Mouse (Mus musculus) heart, postnatal 0 days (tissue): ENCODE measurements around the gene Zbtb46. TPM values are rescaled to one million over a fixed set of nuclear protein-coding genes. Genes with fewer than 3 reads are reported as not detected.

Experiments used
- ATAC-seq: fragments of 200-750 bp; cut with Nextera tagmentation; 2 replicates; pipeline ENCODE4 v1.8.0; 2017; ENCODE audit warnings: low read depth, moderate number of reproducible peaks, moderate library complexity; ENCODE audit not compliant: insufficient read depth
- DNase-seq: peaks from one replicate; pipeline ENCODE4 v3.0.0-alpha.2; 2016; ENCODE audit warnings: low spot score
- H3K27ac ChIP-seq: fragments of 300-500 bp; sonication (generic); 2 replicates; pipeline ENCODE4 v1.5.1; 2014; ENCODE audit warnings: low read depth, mild to moderate bottlenecking
- H3K27me3 ChIP-seq: fragments of 300-500 bp; sonication (generic); 2 replicates; pipeline ENCODE4 v1.6.1; 2014; ENCODE audit warnings: low read length, mixed read lengths; ENCODE audit not compliant: control insufficient read depth, insufficient read depth
- H3K36me3 ChIP-seq: fragments of 300-500 bp; sonication (generic); replicated peaks from 2 replicates; pipeline ENCODE4 v1.6.1; 2014; ENCODE audit warnings: low read length, mixed read lengths; ENCODE audit not compliant: control insufficient read depth, insufficient read depth
- H3K4me1 ChIP-seq: fragments of 300-500 bp; sonication (generic); 2 replicates; pipeline ENCODE4 v1.6.1; 2014; ENCODE audit warnings: antibody characterized with exemption; ENCODE audit not compliant: control insufficient read depth, insufficient read depth
- H3K4me2 ChIP-seq: fragments of 300-500 bp; sonication (generic); 2 replicates; pipeline ENCODE4 v1.6.1; 2014; ENCODE audit warnings: low read depth, mild to moderate bottlenecking, low read length, moderate library complexity
- H3K4me3 ChIP-seq: fragments of 300-500 bp; sonication (generic); 2 replicates; pipeline ENCODE4 v1.5.1; 2014; ENCODE audit warnings: low read depth, low read length
- H3K9ac ChIP-seq: fragments of 300-500 bp; sonication (generic); replicated peaks from 2 replicates; pipeline ENCODE4 v1.6.1; 2014; ENCODE audit warnings: low read depth, low read length, mixed read lengths
- H3K9me3 ChIP-seq: fragments of 300-500 bp; sonication (generic); replicated peaks from 2 replicates; pipeline ENCODE4 v1.6.1; 2016; ENCODE audit warnings: low read length; ENCODE audit not compliant: control insufficient read depth
- CTCF ChIP-seq: IDR thresholded peaks from 2 replicates; pipeline ENCODE4 v1.5.1; 2016; ENCODE audit warnings: antibody characterized with exemption, control low read depth, low read depth
- EP300 ChIP-seq: IDR thresholded peaks from 2 replicates; pipeline ENCODE4 v1.6.1; 2016; ENCODE audit warnings: antibody characterized with exemption, low read depth
- WGBS: fragments of 180-500 bp; shearing (Covaris S2); extraction: QIAGEN DNeasy Blood & Tissue Kit; methylation state at CpG from one replicate; pipeline ENCODE4 v1.1.7; 2014; 5-methylcytosine and 5-hydroxymethylcytosine counted together
- polyA plus RNA-seq: library from polyadenylated mRNA; unstranded; fragments of >200 nt; fragmentation: Nextera tagmentation; extraction: Ambion mirVana; gene quantifications from 2 replicates; pipeline ENCODE4 v1.2.1, GENCODE M21; 2015
- total RNA-seq: library from RNA; depleted of rRNA; stranded (reverse); fragments of >200 nt; gene quantifications from 2 replicates; pipeline ENCODE4 v1.2.3, GENCODE M21; 2014; ENCODE audit warnings: low replicate concordance; rRNA removed

Zbtb46 gene
- total and polyA plus RNA-seq, 2 experiments from 2014 or later: 7.5 to 18.4 TPM

GRCm38 (mm10) chr2:181364487-181364859 is 94.8 kb downstream of the Zbtb46 start:
- Histone ChIP-seq H3K4me1 (peaks cover 25% of the 10 kb centered on the region), H3K9me3 (no peaks in the 10 kb centered on the region), H3K4me2 (peak overlapping the region; percentile 92), H3K9ac (peak overlapping the region; percentile 83), H3K27ac (peak overlapping the region; percentile 89; the same call in 1 of the 2 replicates), H3K36me3 (peaks cover 40% of the 10 kb centered on the region), H3K4me3 (peak overlapping the region; percentile 77), H3K27me3 (no peaks in the 10 kb centered on the region)
- DNase-seq (no peak), ATAC-seq (no peak)
- whole genome bisulfite sequencing: 8% methylated on average over 14 of the region's 14 CpGs
- no peak for TF ChIP-seq EP300
- no peak for TF ChIP-seq CTCF

GRCm38 (mm10) chr2:181363946-181364345 is 95.3 kb downstream of the Zbtb46 start:
- 78% methylated on average over 3 of the region's 3 CpGs for WGBS
- DNase-seq (no peak), ATAC-seq (no peak)
- Histone ChIP-seq H3K36me3 (peaks cover 45% of the 10 kb centered on the region), H3K9me3 (no peaks in the 10 kb centered on the region), H3K4me1 (peaks cover 25% of the 10 kb centered on the region), H3K9ac (no peak overlapping the region; the same call in 1 of the 2 replicates), H3K4me3 (peak overlapping the region; percentile 77; the same call in 1 of the 2 replicates), H3K27me3 (no peaks in the 10 kb centered on the region), H3K4me2 (peak overlapping the region; percentile 92), H3K27ac (no peak overlapping the region)
- TF ChIP-seq CTCF: no peak
- no peak for TF ChIP-seq EP300

GRCm38 (mm10) chr2:181356780-181357179 is 102.4 kb downstream of the Zbtb46 start:
- Histone ChIP-seq H3K27ac (no peak overlapping the region), H3K4me3 (no peak overlapping the region), H3K9ac (no peak overlapping the region), H3K27me3 (no peaks in the 10 kb centered on the region), H3K36me3 (peaks cover 81% of the 10 kb centered on the region), H3K4me2 (no peak overlapping the region), H3K4me1 (no peaks in the 10 kb centered on the region), H3K9me3 (no peaks in the 10 kb centered on the region)
- ATAC-seq (no peak), DNase-seq (no peak)
- WGBS: 75% methylated on average over 3 of the region's 3 CpGs
- TF ChIP-seq CTCF (no peak), EP300 (no peak)

- TF ChIP-seq CTCF (no peak), EP300 (no peak)
- H3K4me1 ChIP-seq: peaks cover 11% of the 10 kb centered on the region
- H3K27ac ChIP-seq: peak overlapping the region; percentile 38; the same call in 1 of the 2 replicates
- H3K9ac ChIP-seq: no peak overlapping the region
- peak; percentile 87 for ATAC-seq
- H3K9me3 ChIP-seq: no peaks in the 10 kb centered on the region
- WGBS: 19% methylated on average over 6 of the region's 6 CpGs
- H3K36me3 ChIP-seq: peaks cover 58% of the 10 kb centered on the region
- H3K4me2 ChIP-seq: no peak overlapping the region
- peak; percentile 32 for DNase-seq
- no peaks in the 10 kb centered on the region for H3K27me3 ChIP-seq
- H3K4me3 ChIP-seq: no peak overlapping the region
Observed at GRCm38 (mm10) chr2:181342766-181343165, 116.5 kb downstream of the Zbtb46 start.

- peaks cover 11% of the 10 kb centered on the region for H3K4me1 ChIP-seq
- DNase-seq (no peak), ATAC-seq (no peak)
- TF ChIP-seq CTCF (no peak), EP300 (no peak)
- H3K36me3 ChIP-seq: peaks cover 60% of the 10 kb centered on the region
- 85% methylated on average over 4 of the region's 4 CpGs for WGBS
- no peaks in the 10 kb centered on the region for H3K9me3 ChIP-seq
- no peaks in the 10 kb centered on the region for H3K27me3 ChIP-seq
- no peak overlapping the region for H3K9ac ChIP-seq
- no peak overlapping the region for H3K4me3 ChIP-seq
- H3K27ac ChIP-seq: no peak overlapping the region
- H3K4me2 ChIP-seq: no peak overlapping the region
Observed at GRCm38 (mm10) chr2:181340426-181340825, 118.8 kb downstream of the Zbtb46 start.

Other genes starting within 250 kb of the Zbtb46 start
- gene Srms, start 246.2 kb downstream of the Zbtb46 start, total RNA-seq: 0.04 TPM in 1 of 2 replicates, not detected in the other
- gene Srms, start 246.2 kb downstream of the Zbtb46 start, polyA plus RNA-seq: 0.08 and 0.10 TPM in 2 replicates
- not detected in 2 replicates for gene Fndc11, start 239.4 kb downstream of the Zbtb46 start, total RNA-seq
- gene Fndc11, start 239.4 kb downstream of the Zbtb46 start, polyA plus RNA-seq: not detected in 2 replicates
- gene Helz2, start 217.4 kb downstream of the Zbtb46 start, total RNA-seq: 19.4 and 23.5 TPM in 2 replicates
- 0.74 and 0.90 TPM in 2 replicates for gene Helz2, start 217.4 kb downstream of the Zbtb46 start, polyA plus RNA-seq
- 13.4 and 13.5 TPM in 2 replicates for gene Gmeb2, start 171.4 kb downstream of the Zbtb46 start, total RNA-seq
- 4.5 and 4.6 TPM in 2 replicates for gene Gmeb2, start 171.4 kb downstream of the Zbtb46 start, polyA plus RNA-seq
- gene Stmn3, start 144.9 kb downstream of the Zbtb46 start, total RNA-seq: 0.31 and 2.0 TPM in 2 replicates
- 0.16 and 0.78 TPM in 2 replicates for gene Stmn3, start 144.9 kb downstream of the Zbtb46 start, polyA plus RNA-seq
- gene Rtel1, start 139.7 kb downstream of the Zbtb46 start, total RNA-seq: 27.4 and 53.1 TPM in 2 replicates
- 7.6 and 10.0 TPM in 2 replicates for gene Rtel1, start 139.7 kb downstream of the Zbtb46 start, polyA plus RNA-seq
- 26.0 and 38.4 TPM in 2 replicates for gene Zgpat, start 94.5 kb downstream of the Zbtb46 start, total RNA-seq
- gene Zgpat, start 94.5 kb downstream of the Zbtb46 start, polyA plus RNA-seq: 18.7 and 19.2 TPM in 2 replicates
- gene Arfrp1, start 94.0 kb downstream of the Zbtb46 start, total RNA-seq: 11.4 and 17.9 TPM in 2 replicates
- gene Arfrp1, start 94.0 kb downstream of the Zbtb46 start, polyA plus RNA-seq: 54.8 and 59.4 TPM in 2 replicates
- 11.1 and 21.1 TPM in 2 replicates for gene Lime1, start 79.3 kb downstream of the Zbtb46 start, total RNA-seq
- 5.9 and 7.6 TPM in 2 replicates for gene Lime1, start 79.3 kb downstream of the Zbtb46 start, polyA plus RNA-seq
- gene Abhd16b, start 33.8 kb upstream of the Zbtb46 start, total RNA-seq: not detected in 2 replicates
- gene Abhd16b, start 33.8 kb upstream of the Zbtb46 start, polyA plus RNA-seq: 0.16 TPM in 1 of 2 replicates, not detected in the other
- 58.2 and 82.3 TPM in 2 replicates for gene Tpd52l2, start 37.7 kb upstream of the Zbtb46 start, total RNA-seq
- 101 and 103 TPM in 2 replicates for gene Tpd52l2, start 37.7 kb upstream of the Zbtb46 start, polyA plus RNA-seq
- 146 and 190 TPM in 2 replicates for gene Dnajc5, start 61.1 kb upstream of the Zbtb46 start, total RNA-seq
- gene Dnajc5, start 61.1 kb upstream of the Zbtb46 start, polyA plus RNA-seq: 60.0 and 72.6 TPM in 2 replicates
- gene Uckl1, start 125.5 kb upstream of the Zbtb46 start, total RNA-seq: 80.0 and 156 TPM in 2 replicates
- gene Uckl1, start 125.5 kb upstream of the Zbtb46 start, polyA plus RNA-seq: 59.3 and 61.5 TPM in 2 replicates
- gene Prpf6, start 132.4 kb upstream of the Zbtb46 start, total RNA-seq: 18.5 and 23.4 TPM in 2 replicates
- 30.7 and 31.8 TPM in 2 replicates for gene Prpf6, start 132.4 kb upstream of the Zbtb46 start, polyA plus RNA-seq
- 14.5 and 17.6 TPM in 2 replicates for gene Zfp512b, start 133.4 kb upstream of the Zbtb46 start, total RNA-seq
- 13.3 and 16.2 TPM in 2 replicates for gene Zfp512b, start 133.4 kb upstream of the Zbtb46 start, polyA plus RNA-seq
- 3.6 and 8.0 TPM in 2 replicates for gene Samd10, start 139.8 kb upstream of the Zbtb46 start, total RNA-seq
- gene Samd10, start 139.8 kb upstream of the Zbtb46 start, polyA plus RNA-seq: 6.9 and 7.7 TPM in 2 replicates
- not detected in 2 replicates for gene Gm29797, start 197.6 kb upstream of the Zbtb46 start, total RNA-seq
- gene Gm29797, start 197.6 kb upstream of the Zbtb46 start, polyA plus RNA-seq: not detected in 2 replicates
- gene Sox18, start 212.2 kb upstream of the Zbtb46 start, total RNA-seq: 31.8 and 69.4 TPM in 2 replicates
- gene Sox18, start 212.2 kb upstream of the Zbtb46 start, polyA plus RNA-seq: 53.1 and 54.5 TPM in 2 replicates
- 19.6 and 21.9 TPM in 2 replicates for gene Tcea2, start 220.9 kb upstream of the Zbtb46 start, total RNA-seq
- gene Tcea2, start 220.9 kb upstream of the Zbtb46 start, polyA plus RNA-seq: 15.2 and 16.2 TPM in 2 replicates
- gene Rgs19, start 234.6 kb upstream of the Zbtb46 start, total RNA-seq: 12.4 and 72.1 TPM in 2 replicates
- 13.2 and 16.4 TPM in 2 replicates for gene Rgs19, start 234.6 kb upstream of the Zbtb46 start, polyA plus RNA-seq
- not detected in 2 replicates for gene Lkaaear1, start 239.0 kb upstream of the Zbtb46 start, total RNA-seq
- gene Lkaaear1, start 239.0 kb upstream of the Zbtb46 start, polyA plus RNA-seq: not detected in 2 replicates